Mouse (Mus musculus): ENCODE measurements around the gene Frmd7. TPM values are rescaled to one million over a fixed set of nuclear protein-coding genes. Genes with fewer than 3 reads are reported as not detected.

Gene Frmd7
- polyA plus RNA-seq (2015; fragmentation: Nextera tagmentation; extraction: Ambion mirVana): 0.05 and 0.14 TPM in 2 replicates

DNA sequence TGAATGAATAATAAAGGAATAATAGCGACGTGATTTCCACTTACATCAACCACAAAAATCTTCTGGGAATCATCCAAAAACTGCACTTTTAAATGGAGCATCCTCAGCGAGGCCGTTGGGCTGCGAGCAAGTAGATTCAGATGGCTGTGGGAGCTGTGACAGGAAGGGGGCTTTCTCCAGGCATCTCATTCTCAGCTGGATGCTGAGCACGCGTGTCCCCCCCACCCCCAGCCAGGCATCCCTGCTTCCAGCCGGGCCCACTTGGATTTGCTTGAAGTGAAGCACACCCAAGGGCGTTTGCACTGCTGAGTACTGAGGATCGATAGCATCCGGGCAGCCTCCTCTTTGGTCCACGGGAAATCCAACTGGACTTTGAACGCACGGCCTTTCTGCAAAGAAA lies at the start of gene Frmd7:
Gene Frmd7, minus strand, starts transcription at position 101 of the 400 bp plus-strand sequence.
- no peaks in the 10 kb centered on the region for H3K4me1 ChIP-seq (replicated peaks; ENCODE audit: control insufficient read depth, insufficient read depth, low read length)

DNA sequence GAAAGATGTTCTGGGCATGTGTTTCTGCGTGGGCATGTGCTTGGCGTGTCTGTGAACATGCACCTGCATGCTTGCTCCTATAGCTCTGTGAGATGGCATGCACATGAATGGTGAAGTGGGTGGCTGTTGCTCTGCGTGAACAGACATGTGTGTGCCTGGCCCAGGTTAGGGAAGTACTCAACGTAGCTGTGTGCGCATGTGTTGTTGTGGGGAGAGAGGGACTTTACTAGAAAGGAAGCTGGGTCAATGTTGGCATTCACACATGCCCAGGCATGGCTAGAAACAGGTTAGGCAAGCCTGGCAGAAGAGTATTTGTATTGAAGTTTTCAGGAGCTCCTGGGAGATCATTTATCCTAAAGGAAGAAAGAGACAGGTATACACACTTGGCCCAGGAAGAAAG lies 48.8 kb upstream of the Frmd7 start:
- Histone ChIP-seq H3K4me3 (ENCODE audit: low read depth, low read length) (no peak overlapping the region), H3K4me1 (replicated peaks; ENCODE audit: control insufficient read depth, insufficient read depth, low read length) (no peaks in the 10 kb centered on the region), H3K27ac (ENCODE audit: low read depth, low read length) (no peak overlapping the region), H3K9me3 (ENCODE audit: control insufficient read depth) (no peaks in the 10 kb centered on the region), H3K4me2 (replicated peaks; ENCODE audit: low read depth) (no peak overlapping the region), H3K36me3 (ENCODE audit: control insufficient read depth, insufficient read depth) (no peaks in the 10 kb centered on the region), H3K27me3 (replicated peaks; ENCODE audit: control insufficient read depth, insufficient read depth, low read length) (no peaks in the 10 kb centered on the region), H3K9ac (ENCODE audit: low read depth, low read length) (no peak overlapping the region)
- no peak for TF ChIP-seq CTCF (IDR thresholded peaks at IDR 0.05; ENCODE audit: low read depth)
- 95% methylated on average over 5 of the region's 5 CpGs for WGBS
- ATAC-seq: no peak

More for the DNA sequence above, at the start of gene Frmd7:
- H3K27me3 ChIP-seq (replicated peaks; ENCODE audit: control insufficient read depth, insufficient read depth, low read length): no peaks in the 10 kb centered on the region
- H3K4me2 ChIP-seq (replicated peaks; ENCODE audit: low read depth): no peak within 1 kb of the TSS
- no peak for TF ChIP-seq CTCF (IDR thresholded peaks at IDR 0.05; ENCODE audit: low read depth)
- WGBS: 56% methylated on average over 14 of the region's 14 CpGs
- no peak within 1 kb of the TSS for H3K4me3 ChIP-seq (ENCODE audit: low read depth, low read length)
- H3K9ac ChIP-seq (ENCODE audit: low read depth, low read length): no peak within 1 kb of the TSS
- no peak within 1 kb of the TSS for H3K27ac ChIP-seq (ENCODE audit: low read depth, low read length)
- no peaks in the 10 kb centered on the region for H3K36me3 ChIP-seq (ENCODE audit: control insufficient read depth, insufficient read depth)
- no peak for ATAC-seq
- H3K9me3 ChIP-seq (ENCODE audit: control insufficient read depth): no peaks in the 10 kb centered on the region

DNA sequence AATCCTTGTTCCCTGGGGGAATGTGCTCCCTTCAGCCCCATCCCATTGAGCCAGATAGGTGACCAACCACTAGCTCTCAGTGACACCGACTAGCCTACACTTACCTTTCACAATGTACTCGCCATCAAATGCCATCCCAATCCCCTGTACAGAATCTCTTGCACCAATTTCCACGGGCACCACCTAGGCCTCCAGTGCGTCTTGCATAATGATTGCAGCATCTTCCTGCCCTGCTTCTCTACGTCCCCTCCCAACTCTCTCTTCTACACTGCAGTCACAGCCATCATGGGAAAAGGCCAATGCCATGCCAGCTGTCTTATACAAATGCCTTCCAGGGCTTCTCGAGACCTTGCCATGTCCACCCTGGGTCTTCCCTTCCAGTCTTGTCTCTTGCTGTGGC lies 47.4 kb upstream of the Frmd7 start:
- H3K9me3 ChIP-seq (ENCODE audit: control insufficient read depth): no peaks in the 10 kb centered on the region
- H3K36me3 ChIP-seq (ENCODE audit: control insufficient read depth, insufficient read depth): no peaks in the 10 kb centered on the region
- WGBS: 87% methylated on average over 6 of the region's 6 CpGs
- ATAC-seq: no peak
- H3K9ac ChIP-seq (ENCODE audit: low read depth, low read length): no peak overlapping the region
- H3K27me3 ChIP-seq (replicated peaks; ENCODE audit: control insufficient read depth, insufficient read depth, low read length): no peaks in the 10 kb centered on the region
- TF ChIP-seq CTCF (IDR thresholded peaks at IDR 0.05; ENCODE audit: low read depth): no peak
- no peaks in the 10 kb centered on the region for H3K4me1 ChIP-seq (replicated peaks; ENCODE audit: control insufficient read depth, insufficient read depth, low read length)
- no peak overlapping the region for H3K4me3 ChIP-seq (ENCODE audit: low read depth, low read length)
- H3K4me2 ChIP-seq (replicated peaks; ENCODE audit: low read depth): no peak overlapping the region
- no peak overlapping the region for H3K27ac ChIP-seq (ENCODE audit: low read depth, low read length)

DNA sequence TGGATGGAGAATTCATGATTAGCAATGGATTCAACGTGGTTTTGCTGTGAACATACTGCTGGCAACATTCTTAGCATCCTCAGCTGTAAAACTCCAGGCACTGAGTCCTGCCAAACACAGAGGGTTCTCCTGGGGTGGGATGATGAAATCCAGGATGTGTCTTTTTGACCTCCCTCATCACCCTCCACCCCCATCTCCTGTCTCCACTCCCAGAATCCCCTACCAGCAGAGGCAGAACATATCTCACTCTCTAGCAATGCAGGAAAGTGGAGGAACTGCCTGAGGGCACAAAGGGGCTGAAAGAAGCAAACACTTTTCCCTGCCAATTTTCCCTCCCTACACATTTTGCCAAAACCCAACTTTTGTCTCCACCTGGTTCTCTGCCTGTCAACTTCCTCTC lies 46.1 kb upstream of the Frmd7 start:
- no peak for ATAC-seq
- TF ChIP-seq CTCF (IDR thresholded peaks at IDR 0.05; ENCODE audit: low read depth): no peak
- no peak overlapping the region for H3K4me3 ChIP-seq (ENCODE audit: low read depth, low read length)
- no peaks in the 10 kb centered on the region for H3K27me3 ChIP-seq (replicated peaks; ENCODE audit: control insufficient read depth, insufficient read depth, low read length)
- no peak overlapping the region for H3K4me2 ChIP-seq (replicated peaks; ENCODE audit: low read depth)
- no peaks in the 10 kb centered on the region for H3K36me3 ChIP-seq (ENCODE audit: control insufficient read depth, insufficient read depth)
- H3K4me1 ChIP-seq (replicated peaks; ENCODE audit: control insufficient read depth, insufficient read depth, low read length): no peaks in the 10 kb centered on the region
- no peak overlapping the region for H3K9ac ChIP-seq (ENCODE audit: low read depth, low read length)
- WGBS: 41% methylated on average over 1 of the region's 1 CpGs
- no peaks in the 10 kb centered on the region for H3K9me3 ChIP-seq (ENCODE audit: control insufficient read depth)
- no peak overlapping the region for H3K27ac ChIP-seq (ENCODE audit: low read depth, low read length)

DNA sequence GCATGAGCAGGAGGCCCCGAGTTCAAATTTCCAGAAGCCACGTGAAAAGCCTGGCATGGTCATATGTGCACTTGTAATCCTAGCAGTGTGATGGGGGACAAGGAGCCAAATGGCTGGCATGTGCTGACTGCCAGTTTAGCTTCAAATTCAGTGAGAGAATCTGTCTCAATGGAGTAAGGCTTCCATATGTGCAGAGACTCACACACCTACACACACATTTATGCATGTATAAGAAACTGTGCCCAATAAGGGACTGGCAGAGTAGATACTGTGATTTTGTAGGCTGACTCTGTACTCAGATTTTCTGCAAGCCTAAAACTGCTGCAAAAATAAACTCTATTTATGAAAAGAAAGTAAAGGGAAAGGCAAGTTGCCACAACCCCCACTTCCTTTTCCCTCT lies 35.9 kb upstream of the Frmd7 start:
- no peak overlapping the region for H3K4me3 ChIP-seq (ENCODE audit: low read depth, low read length)
- WGBS: 81% methylated on average over 2 of the region's 2 CpGs
- TF ChIP-seq CTCF (IDR thresholded peaks at IDR 0.05; ENCODE audit: low read depth): no peak
- H3K9me3 ChIP-seq (ENCODE audit: control insufficient read depth): no peaks in the 10 kb centered on the region
- no peak overlapping the region for H3K9ac ChIP-seq (ENCODE audit: low read depth, low read length)
- no peaks in the 10 kb centered on the region for H3K4me1 ChIP-seq (replicated peaks; ENCODE audit: control insufficient read depth, insufficient read depth, low read length)
- no peak overlapping the region for H3K27ac ChIP-seq (ENCODE audit: low read depth, low read length)
- no peak for ATAC-seq
- no peaks in the 10 kb centered on the region for H3K27me3 ChIP-seq (replicated peaks; ENCODE audit: control insufficient read depth, insufficient read depth, low read length)
- no peak overlapping the region for H3K4me2 ChIP-seq (replicated peaks; ENCODE audit: low read depth)
- no peaks in the 10 kb centered on the region for H3K36me3 ChIP-seq (ENCODE audit: control insufficient read depth, insufficient read depth)

DNA sequence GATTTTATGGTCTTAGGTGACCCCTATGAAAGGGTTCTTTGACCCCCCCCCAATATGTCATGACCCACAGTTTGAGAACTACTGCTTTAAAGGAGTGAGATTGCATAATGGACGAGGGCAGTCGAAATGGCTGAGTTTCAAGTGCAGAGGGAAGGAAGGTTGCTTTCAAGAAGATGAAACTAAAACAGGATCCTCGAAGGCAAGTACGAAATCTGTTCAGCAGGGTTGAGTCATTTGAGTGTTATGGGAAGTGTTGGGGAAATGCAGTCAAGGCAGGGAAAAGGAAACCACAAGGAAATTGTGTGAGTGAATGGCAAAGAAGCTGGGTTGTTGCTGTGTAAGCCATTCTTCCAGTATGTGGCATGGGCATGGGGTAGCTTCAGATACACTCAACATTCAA lies 29.6 kb upstream of the Frmd7 start:
- no peak overlapping the region for H3K27ac ChIP-seq (ENCODE audit: low read depth, low read length)
- 84% methylated on average over 4 of the region's 4 CpGs for WGBS
- H3K4me3 ChIP-seq (ENCODE audit: low read depth, low read length): no peak overlapping the region
- no peaks in the 10 kb centered on the region for H3K4me1 ChIP-seq (replicated peaks; ENCODE audit: control insufficient read depth, insufficient read depth, low read length)
- no peak for ATAC-seq
- no peak overlapping the region for H3K4me2 ChIP-seq (replicated peaks; ENCODE audit: low read depth)
- no peaks in the 10 kb centered on the region for H3K27me3 ChIP-seq (replicated peaks; ENCODE audit: control insufficient read depth, insufficient read depth, low read length)
- no peaks in the 10 kb centered on the region for H3K36me3 ChIP-seq (ENCODE audit: control insufficient read depth, insufficient read depth)
- H3K9me3 ChIP-seq (ENCODE audit: control insufficient read depth): no peaks in the 10 kb centered on the region
- TF ChIP-seq CTCF (IDR thresholded peaks at IDR 0.05; ENCODE audit: low read depth): no peak
- no peak overlapping the region for H3K9ac ChIP-seq (ENCODE audit: low read depth, low read length)

DNA sequence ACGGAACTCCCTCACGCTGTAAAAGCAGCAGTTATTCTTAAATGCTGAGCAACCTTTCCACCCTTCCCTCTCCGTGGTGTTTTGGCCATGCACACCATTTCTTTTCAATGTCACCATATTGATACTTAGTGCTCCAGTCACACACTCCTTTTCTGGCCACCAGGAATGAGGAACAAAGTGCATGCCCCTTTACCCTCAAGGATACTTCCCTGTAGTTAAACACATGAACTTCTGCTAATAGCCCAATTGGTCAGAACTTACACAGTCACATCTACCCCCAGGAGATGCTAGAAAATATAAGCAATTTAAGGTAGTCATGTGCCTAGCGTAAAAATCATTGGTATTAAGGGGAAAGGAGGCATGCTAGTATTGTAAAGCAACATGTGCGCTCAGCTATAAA lies 27.4 kb upstream of the Frmd7 start:
- H3K4me1 ChIP-seq (replicated peaks; ENCODE audit: control insufficient read depth, insufficient read depth, low read length): no peaks in the 10 kb centered on the region
- H3K27ac ChIP-seq (ENCODE audit: low read depth, low read length): no peak overlapping the region
- TF ChIP-seq CTCF (IDR thresholded peaks at IDR 0.05; ENCODE audit: low read depth): no peak
- H3K4me3 ChIP-seq (ENCODE audit: low read depth, low read length): no peak overlapping the region
- H3K4me2 ChIP-seq (replicated peaks; ENCODE audit: low read depth): no peak overlapping the region
- H3K27me3 ChIP-seq (replicated peaks; ENCODE audit: control insufficient read depth, insufficient read depth, low read length): no peaks in the 10 kb centered on the region
- 81% methylated on average over 5 of the region's 5 CpGs for WGBS
- no peaks in the 10 kb centered on the region for H3K36me3 ChIP-seq (ENCODE audit: control insufficient read depth, insufficient read depth)
- no peak overlapping the region for H3K9ac ChIP-seq (ENCODE audit: low read depth, low read length)
- no peak for ATAC-seq
- no peaks in the 10 kb centered on the region for H3K9me3 ChIP-seq (ENCODE audit: control insufficient read depth)

All from intestine, postnatal 0 days (tissue).